Mouse (Mus musculus) adrenal gland, postnatal 4 days (tissue): ENCODE measurements around the gene Vmn2r83. TPM values are rescaled to one million over a fixed set of nuclear protein-coding genes. Genes with fewer than 3 reads are reported as not detected.

Source experiments
- DNase-seq, 2 experiments: peaks; one replicate each; pipeline ENCODE4 v3.0.0; 2021 to 2022; ENCODE audit warnings: low spot score in 2 of 2, mixed read lengths in 2 of 2
- microRNA-seq: library from miRNA; unstranded; fragments of <30 nt; microRNA quantifications from one replicate; pipeline ENCODE4 v1.2.0, GENCODE M21; 2021
- total RNA-seq, 2 experiments: library from RNA; stranded (reverse); gene quantifications; 2 replicates each; pipeline ENCODE4 v1.2.3; 2021

Gene Vmn2r83
- total RNA-seq, 2 experiments from 2014 or later = not detected

DNA sequence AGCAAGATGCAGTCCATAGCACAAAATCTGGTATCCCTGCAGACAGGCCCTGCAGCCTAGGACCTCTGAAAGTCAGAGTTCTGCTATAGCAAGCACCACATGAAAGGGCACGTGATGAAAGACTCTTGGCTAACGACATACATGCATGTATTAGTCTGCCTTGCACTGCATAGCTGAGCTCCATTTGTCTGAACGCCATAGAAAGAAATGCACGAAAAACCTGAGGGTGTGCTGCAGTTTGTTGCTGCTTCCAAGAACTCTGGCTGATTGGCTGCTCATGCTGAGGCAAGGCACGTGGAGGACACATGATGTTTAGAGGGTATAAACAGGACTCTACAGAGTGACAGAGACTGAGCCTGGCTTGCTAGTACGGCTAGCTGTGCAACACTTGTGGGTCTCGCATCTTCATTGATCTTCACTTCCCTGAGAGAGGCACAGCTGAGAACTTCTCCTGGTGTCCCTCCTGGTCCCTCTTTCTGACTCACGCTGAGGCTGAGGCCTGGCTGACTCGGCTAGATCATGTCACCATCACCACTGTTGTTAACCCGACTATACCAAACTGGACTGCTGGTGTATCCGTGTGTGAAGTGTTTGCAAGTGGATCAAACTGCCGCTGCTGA, 68.0 kb downstream of the Vmn2r83 start:
- no peak for DNase-seq

DNA sequence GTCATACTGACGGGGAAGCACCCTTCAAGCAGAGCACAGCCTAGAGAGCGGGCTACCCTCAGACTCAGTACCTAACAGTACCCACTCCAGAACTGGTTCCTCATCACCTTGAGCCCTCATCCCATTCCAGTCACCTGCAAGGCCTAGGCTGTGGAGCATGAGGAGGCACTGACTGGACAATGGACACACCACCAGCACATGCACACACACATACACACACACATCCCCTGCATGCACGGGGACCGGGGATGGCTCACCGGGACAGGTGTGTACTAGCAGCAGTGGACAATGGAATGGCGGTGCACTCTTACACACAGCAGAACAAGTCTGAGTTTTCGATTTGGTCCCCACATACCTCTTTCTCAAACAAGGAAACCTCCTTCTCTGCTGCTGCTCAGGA, 68.7 kb downstream of the Vmn2r83 start:
- peak in 1 of 2 experiments; percentile 2 for DNase-seq

GRCm38 (mm10) chr10:79537781-79538180, 69.2 kb downstream of the Vmn2r83 start:
- DNase-seq = peak; percentile 1 to 2

DNA sequence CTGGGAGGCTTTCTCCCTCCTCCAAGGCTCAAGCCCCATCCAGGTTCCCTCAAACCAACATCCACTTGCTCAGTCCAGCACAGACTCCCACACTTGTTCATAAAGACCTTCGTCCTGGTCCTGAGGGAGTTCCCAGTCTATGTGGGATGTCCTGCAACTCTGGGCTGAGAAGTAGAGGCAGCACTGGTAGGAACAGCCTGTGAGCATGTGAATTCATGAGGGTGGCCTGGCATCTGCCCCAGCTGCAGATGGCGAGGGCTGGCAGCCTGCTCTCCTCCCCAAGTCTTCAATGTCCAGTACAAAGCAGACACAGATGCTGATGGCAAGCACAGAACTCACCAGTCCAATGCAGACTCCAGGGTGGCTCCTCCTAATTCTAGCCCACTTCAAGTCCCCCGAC, 69.8 kb downstream of the Vmn2r83 start:
- DNase-seq = no peak

DNA sequence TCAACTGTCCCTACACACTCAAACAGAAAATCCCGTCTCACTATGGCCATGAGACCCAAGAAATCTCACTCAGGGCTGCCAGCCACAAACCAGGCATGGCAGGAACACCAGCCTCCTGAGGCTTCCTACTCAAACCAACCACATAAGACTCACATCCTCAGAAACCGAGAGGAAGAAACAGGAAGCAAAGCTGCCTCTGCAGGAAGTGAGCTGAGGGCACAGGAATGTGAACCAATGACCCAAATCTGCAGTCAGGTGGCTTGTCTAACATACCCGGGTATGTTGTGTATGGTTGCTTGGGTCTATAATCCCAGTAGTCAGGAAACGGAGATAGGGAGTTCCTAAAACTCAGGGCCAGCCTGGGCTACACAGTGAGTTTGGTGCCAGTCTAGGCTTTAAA, 70.3 kb downstream of the Vmn2r83 start:
- no peak for DNase-seq

DNA sequence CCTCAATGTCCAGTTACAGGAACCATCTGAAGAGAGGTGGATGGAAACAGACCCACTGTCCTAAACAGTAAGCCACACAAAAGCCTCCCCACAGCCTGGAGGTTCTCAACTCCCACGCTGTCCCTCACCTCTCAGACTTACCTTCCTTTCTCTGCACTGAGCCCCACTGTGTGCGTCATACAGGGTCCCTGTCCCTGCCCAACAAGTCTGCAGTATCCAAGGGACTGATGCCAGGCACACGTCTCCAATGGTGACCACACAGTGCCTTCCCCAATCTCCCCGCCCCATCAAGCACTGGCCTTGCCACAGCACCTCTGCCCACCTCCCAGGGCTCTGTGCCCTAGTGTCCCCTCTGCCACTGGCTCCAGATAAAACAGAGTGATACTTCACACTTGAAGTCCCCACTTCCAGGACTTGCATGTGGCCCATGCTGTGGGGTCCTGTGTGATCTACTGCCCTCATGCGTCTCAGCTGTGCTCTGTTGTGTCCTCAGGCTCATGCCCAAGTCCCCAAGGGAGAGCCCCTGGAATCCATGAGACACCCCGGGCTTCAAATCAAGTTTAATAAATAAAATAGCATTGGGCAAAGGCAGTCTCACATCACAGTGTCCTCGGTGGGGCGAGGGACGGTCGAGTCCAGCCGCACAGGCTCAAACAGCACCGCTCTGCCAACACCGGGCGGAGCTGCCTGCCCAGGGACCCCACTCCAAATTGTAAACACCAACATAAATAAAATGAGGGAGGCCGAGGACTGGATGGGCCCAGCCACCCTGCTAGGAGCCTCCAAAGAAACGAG, 71.4 kb downstream of the Vmn2r83 start:
- peak in 1 of 2 experiments; percentile 2 for DNase-seq

DNA sequence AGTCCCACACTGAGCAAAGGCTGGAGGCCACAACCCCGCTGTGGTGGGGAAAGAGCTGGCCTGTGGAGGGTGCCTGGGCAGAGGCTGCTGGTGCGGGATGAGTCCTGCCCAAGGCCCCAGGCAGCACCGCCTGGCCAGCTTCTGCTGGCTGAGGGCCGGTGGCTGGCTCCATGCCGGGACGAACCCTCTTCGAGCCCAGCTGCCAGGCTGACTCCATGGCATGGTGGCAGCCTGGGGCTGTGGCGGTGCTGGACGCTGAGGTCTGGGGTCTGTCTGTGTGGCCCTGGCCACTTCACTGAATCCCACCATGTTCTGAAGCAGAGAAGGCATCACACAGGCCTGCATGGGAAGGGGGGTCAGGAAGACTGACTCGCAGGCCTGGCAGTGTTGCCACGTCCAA, 72.2 kb downstream of the Vmn2r83 start:
- no peak for DNase-seq

DNA sequence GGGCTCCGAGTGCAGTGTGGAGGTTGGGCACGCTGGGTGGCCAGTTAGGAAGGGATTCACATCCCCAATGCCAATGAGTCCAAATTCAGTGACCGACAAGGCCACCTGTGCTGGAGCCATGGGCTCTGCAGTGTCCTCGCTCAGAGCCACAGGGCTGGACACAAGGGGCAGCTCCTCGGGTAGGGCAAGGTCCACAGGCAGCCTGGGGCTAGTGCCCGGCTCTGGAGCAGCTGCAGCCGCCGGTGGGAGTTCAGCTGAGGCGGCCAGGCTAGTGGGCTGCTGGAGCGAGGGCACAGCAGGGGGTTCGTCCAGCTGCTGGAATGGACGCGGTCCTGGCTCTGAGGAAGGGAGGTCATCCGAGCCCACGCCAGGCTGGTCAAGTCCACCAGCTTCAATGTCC, 73.0 kb downstream of the Vmn2r83 start:
- peak in 1 of 2 experiments; percentile 2 for DNase-seq

DNA sequence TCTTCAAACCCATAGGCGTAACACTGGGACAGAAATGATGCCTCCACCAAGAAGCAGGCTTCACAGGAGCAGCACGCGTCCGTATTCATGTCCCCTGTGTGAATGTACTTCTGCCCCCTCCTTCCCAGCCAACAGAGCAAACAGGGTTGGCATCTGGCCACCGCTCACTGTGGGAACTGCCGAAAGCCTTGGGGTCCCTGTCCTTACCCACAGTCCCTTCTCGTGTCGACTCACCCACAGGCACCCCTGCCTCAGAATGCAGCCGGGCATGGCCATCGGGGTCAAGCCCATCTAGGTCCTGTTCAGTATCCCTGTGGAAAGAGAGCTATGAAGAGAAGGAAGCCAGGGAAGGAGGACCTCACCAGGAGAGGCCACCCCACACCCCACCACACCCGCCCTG, 73.6 kb downstream of the Vmn2r83 start:
- DNase-seq = no peak

Small RNA genes within 50 kb of the gene (microRNA-seq; reads per million reads assigned to microRNA genes)
- gene Mir6909 = 1.3 reads per million

Other genes with a start within 250 kb of the Vmn2r83 start
- gene Vmn2r81, start 221.0 kb upstream of the Vmn2r83 start, total RNA-seq = not detected
- gene Vmn2r82, start 112.2 kb upstream of the Vmn2r83 start, total RNA-seq = not detected
- 10 to 100 TPM; 24.9 to 26.4 TPM for gene Plpp2, start 65.1 kb downstream of the Vmn2r83 start, total RNA-seq
- 10 to 100 TPM; 46.8 to 48.2 TPM for gene Mier2, start 86.5 kb downstream of the Vmn2r83 start, total RNA-seq
- not detected for gene Theg, start 118.6 kb downstream of the Vmn2r83 start, total RNA-seq
- 1 to 10 TPM in 1 of 2 experiments, under 1 TPM in 1; 0.56 to 1.5 TPM for gene C2cd4c, start 145.3 kb downstream of the Vmn2r83 start, total RNA-seq
- 10 to 100 TPM in 1 of 2 experiments, 1 to 10 TPM in 1; 8.9 to 13.3 TPM for gene Shc2, start 169.2 kb downstream of the Vmn2r83 start, total RNA-seq
- gene Odf3l2, start 177.0 kb downstream of the Vmn2r83 start, total RNA-seq = not detected
- gene Madcam1, start 195.8 kb downstream of the Vmn2r83 start, total RNA-seq = under 1 TPM; 0.28 to 0.64 TPM
- gene Tpgs1, start 200.6 kb downstream of the Vmn2r83 start, total RNA-seq = 10 to 100 TPM; 32.4 to 33.9 TPM
- gene Cdc34, start 213.5 kb downstream of the Vmn2r83 start, total RNA-seq = 10 to 100 TPM; 72.6 to 78.1 TPM
- gene Gzmm, start 220.3 kb downstream of the Vmn2r83 start, total RNA-seq = 1 to 10 TPM; 1.8 to 2.4 TPM
- 100 to 1,000 TPM; 504 to 513 TPM for gene Bsg, start 235.8 kb downstream of the Vmn2r83 start, total RNA-seq
- 1 to 10 TPM; 8.9 to 9.3 TPM for gene Hcn2, start 247.9 kb downstream of the Vmn2r83 start, total RNA-seq